Mouse (Mus musculus): ENCODE measurements around the gene Gm3239. TPM values are rescaled to one million over a fixed set of nuclear protein-coding genes. Genes with fewer than 3 reads are reported as not detected.

The Gm3239 gene
- not detected in 2 replicates for polyA plus RNA-seq (2012; rRNA removed)

GRCm38 (mm10) chr14:4663892-4664291 lies at the start of gene Gm3239:
Gm3239 (plus strand) TSS chr14:4664192.

GRCm38 (mm10) chr14:4632052-4632451 lies 31.9 kb upstream of the Gm3239 start, which contains the start of gene Gm8159:
Gm8159 (plus strand) TSS chr14:4632352.

GRCm38 (mm10) chr14:4708938-4709337 lies 44.9 kb downstream of the Gm3239 start, which contains the start of gene Gm7876:
Gm7876 (plus strand) TSS chr14:4709238.

Other genes with a start within 250 kb of the Gm3239 start
- not detected in 2 replicates for gene Gm3164, start 248.7 kb upstream of the Gm3239 start, polyA plus RNA-seq (2012; rRNA removed)
- not detected in 2 replicates for gene Gm3173, start 233.2 kb upstream of the Gm3239 start, polyA plus RNA-seq (2012; rRNA removed)
- gene Gm3182, start 182.4 kb upstream of the Gm3239 start, polyA plus RNA-seq (2012; rRNA removed): not detected in 2 replicates
- gene Gm3047, start 108.8 kb upstream of the Gm3239 start, polyA plus RNA-seq (2012; rRNA removed): not detected in 2 replicates
- not detected in 2 replicates for gene Gm8159, start 31.8 kb upstream of the Gm3239 start, polyA plus RNA-seq (2012; rRNA removed)
- gene Gm7876, start 45.0 kb downstream of the Gm3239 start, polyA plus RNA-seq (2012; rRNA removed): not detected in 2 replicates
- 0.28 TPM in 1 of 2 replicates, not detected in the other for gene Gm3252, start 62.6 kb downstream of the Gm3239 start, polyA plus RNA-seq (2012; rRNA removed)
- not detected in 2 replicates for gene Gm9602, start 112.1 kb downstream of the Gm3239 start, polyA plus RNA-seq (2012; rRNA removed)
- not detected in 2 replicates for gene Gm3269, start 173.9 kb downstream of the Gm3239 start, polyA plus RNA-seq (2012; rRNA removed)
- not detected in 2 replicates for gene Gm3264, start 191.4 kb downstream of the Gm3239 start, polyA plus RNA-seq (2012; rRNA removed)
- gene Gm3278, start 228.2 kb downstream of the Gm3239 start, polyA plus RNA-seq (2012; rRNA removed): not detected in 2 replicates

Measured in colon, adult 2 months (tissue).